Mouse (Mus musculus) kidney, adult 2 months (tissue): ENCODE measurements around the gene Klhl18.

Experiments
- CTCF ChIP-seq: fragments of 200-500 bp; conservative IDR thresholded peaks from 2 replicates; pipeline ENCODE4 v1.5.1; 2011; ENCODE audit warnings: low read depth, mild to moderate bottlenecking, control low read depth, low read length, moderate library complexity, mixed read lengths; ENCODE audit not compliant: insufficient read depth, insufficient read length
- POLR2A ChIP-seq: fragments of 200-500 bp; IDR thresholded peaks from one replicate; pipeline ENCODE4 v1.6.1; 2011; ENCODE audit warnings: low read depth, low read length, control low read depth

DNA sequence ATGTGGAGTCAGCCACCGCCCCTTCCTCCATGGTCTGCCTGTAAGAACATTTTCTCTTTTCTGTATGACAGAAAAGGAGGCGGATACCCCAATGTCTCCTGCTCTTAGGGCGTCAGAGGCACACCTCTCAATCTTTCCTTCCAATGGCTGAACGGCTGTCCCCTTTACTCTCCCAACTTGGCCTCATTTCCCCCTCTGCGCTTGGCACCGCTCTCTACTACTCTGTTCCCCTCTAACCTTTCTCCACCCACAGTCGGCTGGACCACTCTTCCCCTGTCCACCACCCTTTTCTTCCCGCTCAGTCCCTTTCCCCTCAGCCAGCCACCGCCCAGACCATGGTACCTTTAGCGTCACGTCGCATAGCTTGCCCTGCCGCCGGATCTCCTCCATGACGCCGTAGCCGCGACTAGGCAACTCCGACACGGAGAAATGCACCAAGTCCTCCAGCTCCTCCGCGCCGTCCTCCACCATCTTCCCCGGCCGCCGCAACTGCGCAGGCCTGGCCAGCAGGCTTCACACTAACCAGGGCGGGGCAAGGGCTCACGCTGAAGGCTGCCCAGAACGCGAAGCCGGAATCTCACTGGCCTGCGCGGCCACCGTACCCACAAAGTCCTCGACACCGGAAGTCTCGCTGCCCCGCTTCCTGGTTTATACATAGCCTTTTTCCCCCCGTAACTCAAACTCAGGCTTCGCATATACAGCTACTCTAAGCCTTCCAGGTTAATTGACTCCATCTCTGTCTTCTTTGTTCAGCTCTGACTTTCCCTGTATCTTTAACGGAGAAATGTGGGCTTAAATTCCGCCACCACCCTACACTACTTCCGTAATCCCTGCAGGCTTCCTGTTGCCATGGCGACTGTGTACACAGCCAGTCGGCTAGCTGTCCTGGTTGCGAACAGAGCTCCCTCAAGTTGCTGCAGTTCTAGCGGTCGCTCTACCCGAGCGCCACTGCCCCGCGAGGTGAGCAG, at the start of gene Klhl18, which contains the start of gene Kif9:
- peak; percentile 85 for TF ChIP-seq POLR2A
- TF ChIP-seq CTCF: 0 out of 2 replicates have a peak, but pooled peaks have one; percentile 4
